Mouse (Mus musculus): ENCODE results near the gene Nol3. TPM values are rescaled to one million over a fixed set of nuclear protein-coding genes. Genes with fewer than 3 reads are reported as not detected.

Gene Nol3
- polyA plus RNA-seq, 1 experiment from 2014 or later = 1.4 TPM

DNA sequence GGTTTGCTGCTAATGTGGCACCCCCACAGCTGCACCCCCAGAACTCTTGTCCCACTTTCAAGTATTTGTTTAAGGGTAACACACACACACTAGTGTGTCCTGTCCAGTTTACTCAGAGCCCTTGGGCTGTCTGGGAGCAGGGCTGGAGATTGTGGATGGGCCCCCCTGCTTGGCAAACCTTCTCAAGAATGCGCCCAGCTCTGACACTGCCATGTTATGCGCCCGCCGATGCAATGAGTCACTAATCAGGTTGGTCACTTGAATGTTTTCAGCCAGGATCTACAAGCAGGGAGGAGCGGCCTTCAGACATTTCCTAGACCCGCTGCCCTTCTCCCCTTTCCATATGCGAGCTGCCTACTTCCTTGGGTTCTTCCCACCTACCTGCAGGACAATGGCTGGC lies 16.5 kb downstream of the Nol3 start:
- Histone ChIP-seq H3K4me1 (peaks cover 28% of the 10 kb centered on the region), H3K9me3 (no peaks in the 10 kb centered on the region), H3K4me2 (no peak overlapping the region), H3K9ac (no peak overlapping the region), H3K27me3 (replicated peaks) (peaks cover 10% of the 10 kb centered on the region), H3K4me3 (replicated peaks) (no peak overlapping the region), H3K36me3 (no peaks in the 10 kb centered on the region), H3K27ac (no peak overlapping the region)
- WGBS = 78% methylated on average over 7 of the region's 7 CpGs
- no peak for ATAC-seq (ENCODE audit: insufficient read depth, low FRiP score, low read depth)

DNA sequence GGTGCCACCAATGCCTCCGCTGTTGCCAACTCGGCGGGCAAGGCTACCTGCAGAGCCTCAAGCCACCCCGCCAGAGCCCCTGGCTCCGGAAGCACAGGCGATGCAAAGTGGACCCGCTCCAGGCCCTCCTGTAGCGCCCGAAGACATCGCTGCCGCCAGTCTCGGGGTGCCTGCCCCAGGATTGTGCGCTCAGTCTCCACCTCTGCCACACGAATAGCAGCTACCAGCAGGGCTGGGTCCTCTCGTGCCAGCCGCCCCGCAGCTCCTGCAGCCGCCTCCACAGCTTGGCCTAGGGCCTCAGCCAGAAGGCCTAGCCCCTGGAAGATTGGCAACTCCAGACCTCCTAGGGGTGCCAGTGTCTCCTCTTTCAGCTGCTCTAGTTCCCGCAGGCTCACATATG lies 17.5 kb downstream of the Nol3 start:
- 70% methylated on average over 19 of the region's 19 CpGs for WGBS
- no peak for ATAC-seq (ENCODE audit: insufficient read depth, low FRiP score, low read depth)
- no peak overlapping the region for H3K9ac ChIP-seq
- H3K27me3 ChIP-seq (replicated peaks) = peaks cover 10% of the 10 kb centered on the region
- no peak overlapping the region for H3K4me2 ChIP-seq
- H3K4me3 ChIP-seq (replicated peaks) = no peak overlapping the region
- H3K4me1 ChIP-seq = peaks cover 27% of the 10 kb centered on the region
- H3K9me3 ChIP-seq = no peaks in the 10 kb centered on the region
- no peaks in the 10 kb centered on the region for H3K36me3 ChIP-seq
- no peak overlapping the region for H3K27ac ChIP-seq

DNA sequence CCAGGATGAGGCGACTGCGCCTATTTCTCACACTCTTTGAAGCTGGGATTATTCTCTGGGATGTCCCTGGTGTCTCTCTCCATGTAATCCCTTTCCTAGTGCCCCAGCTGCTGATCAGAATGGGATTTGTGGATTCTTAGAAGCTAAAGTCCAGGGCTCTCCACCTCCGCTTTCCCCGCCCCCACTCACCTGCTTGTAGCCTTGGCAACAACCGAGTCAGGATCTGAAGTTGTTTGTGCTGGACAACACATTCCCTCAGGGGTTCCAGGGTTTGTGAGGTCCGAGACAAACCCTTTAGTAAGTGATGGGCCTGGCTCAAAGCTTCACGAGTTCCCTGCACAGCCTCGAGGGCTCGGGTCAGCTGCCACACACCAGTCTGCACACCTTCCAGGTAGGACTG lies 18.8 kb downstream of the Nol3 start:
- no peak overlapping the region for H3K27ac ChIP-seq
- H3K27me3 ChIP-seq (replicated peaks) = peaks cover 10% of the 10 kb centered on the region
- peaks cover 30% of the 10 kb centered on the region for H3K4me1 ChIP-seq
- WGBS = 65% methylated on average over 9 of the region's 9 CpGs
- no peak overlapping the region for H3K4me2 ChIP-seq
- H3K4me3 ChIP-seq (replicated peaks) = peak overlapping the region; percentile 6; the same call in 1 of the 2 replicates
- H3K9me3 ChIP-seq = no peaks in the 10 kb centered on the region
- ATAC-seq (ENCODE audit: insufficient read depth, low FRiP score, low read depth) = no peak
- H3K9ac ChIP-seq = no peak overlapping the region
- H3K36me3 ChIP-seq = peaks cover 1% of the 10 kb centered on the region

DNA sequence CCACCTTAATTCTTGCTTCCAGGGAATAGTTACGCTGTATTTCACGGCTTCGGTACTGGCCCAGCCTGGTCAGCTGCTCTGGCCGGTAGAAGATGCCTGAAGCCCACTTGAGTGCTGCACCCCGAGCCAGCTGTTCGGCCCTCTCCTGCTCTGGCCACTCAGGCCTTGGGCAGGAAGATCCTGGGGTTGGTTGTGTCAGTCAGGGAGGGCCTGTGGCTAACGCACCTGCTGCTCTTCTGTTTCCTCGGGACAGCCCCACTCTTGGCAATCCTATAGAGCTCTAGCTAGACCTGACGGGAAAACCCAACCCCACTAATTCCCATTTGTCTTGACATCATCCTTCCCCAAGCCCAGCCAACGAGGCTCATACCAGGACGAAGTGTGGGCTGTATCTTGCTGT lies 19.3 kb downstream of the Nol3 start:
- Histone ChIP-seq H3K4me3 (replicated peaks) (peak overlapping the region; percentile 6; the same call in 1 of the 2 replicates), H3K9ac (no peak overlapping the region), H3K4me2 (peak overlapping the region; percentile 12; the same call in 1 of the 2 replicates), H3K27ac (peak overlapping the region; percentile 11; the same call in 1 of the 2 replicates), H3K4me1 (peaks cover 27% of the 10 kb centered on the region), H3K36me3 (peaks cover 6% of the 10 kb centered on the region), H3K27me3 (replicated peaks) (peaks cover 6% of the 10 kb centered on the region), H3K9me3 (no peaks in the 10 kb centered on the region)
- 68% methylated on average over 11 of the region's 11 CpGs for WGBS
- ATAC-seq (ENCODE audit: insufficient read depth, low FRiP score, low read depth) = no peak

DNA sequence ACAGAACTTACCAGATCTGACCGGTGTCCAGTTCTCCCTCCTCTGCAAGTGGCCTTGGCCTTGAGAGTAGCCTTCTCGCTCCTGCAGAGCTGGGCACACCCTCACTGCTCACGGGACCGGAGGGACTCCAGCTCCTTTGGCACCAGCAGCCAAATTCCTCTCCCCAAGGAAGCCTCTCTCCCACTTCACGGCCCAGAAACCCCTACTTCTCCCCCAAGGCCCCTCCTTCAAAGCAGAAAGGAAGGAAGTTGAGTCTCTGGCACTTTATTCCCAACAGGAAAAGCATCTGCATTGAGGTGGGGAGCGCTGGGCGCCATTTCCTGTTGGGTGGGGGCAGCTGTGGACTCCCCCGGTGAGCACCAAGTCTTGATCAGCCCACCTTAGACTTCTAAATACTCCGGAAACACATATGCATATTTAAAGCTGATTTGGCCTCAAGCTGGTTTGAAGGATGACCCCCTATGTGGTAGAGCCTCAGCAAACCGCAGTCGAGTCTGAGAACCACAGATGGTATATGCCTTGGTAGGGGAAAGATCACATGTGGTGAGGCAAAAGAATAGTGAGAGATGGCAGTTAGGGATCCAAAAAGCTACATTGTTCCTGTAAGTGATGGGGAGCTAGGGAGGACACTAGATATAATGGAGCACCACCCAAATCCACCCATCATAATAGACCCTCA lies 20.1 kb downstream of the Nol3 start, which contains the start of gene Exoc3l:
Exoc3l (minus strand) TSS at position 207 of the 679 bp plus-strand sequence.
- Histone ChIP-seq H3K27ac (peak within 1 kb of the TSS; percentile 11; the same call in 1 of the 2 replicates), H3K9me3 (no peaks in the 10 kb centered on the region), H3K4me3 (replicated peaks) (peak within 1 kb of the TSS; percentile 80), H3K4me1 (peaks cover 20% of the 10 kb centered on the region), H3K36me3 (peaks cover 13% of the 10 kb centered on the region), H3K27me3 (replicated peaks) (no peaks in the 10 kb centered on the region), H3K4me2 (peak within 1 kb of the TSS; percentile 72), H3K9ac (no peak within 1 kb of the TSS)
- ATAC-seq (ENCODE audit: insufficient read depth, low FRiP score, low read depth) = no peak
- WGBS = 54% methylated on average over 11 of the region's 11 CpGs

DNA sequence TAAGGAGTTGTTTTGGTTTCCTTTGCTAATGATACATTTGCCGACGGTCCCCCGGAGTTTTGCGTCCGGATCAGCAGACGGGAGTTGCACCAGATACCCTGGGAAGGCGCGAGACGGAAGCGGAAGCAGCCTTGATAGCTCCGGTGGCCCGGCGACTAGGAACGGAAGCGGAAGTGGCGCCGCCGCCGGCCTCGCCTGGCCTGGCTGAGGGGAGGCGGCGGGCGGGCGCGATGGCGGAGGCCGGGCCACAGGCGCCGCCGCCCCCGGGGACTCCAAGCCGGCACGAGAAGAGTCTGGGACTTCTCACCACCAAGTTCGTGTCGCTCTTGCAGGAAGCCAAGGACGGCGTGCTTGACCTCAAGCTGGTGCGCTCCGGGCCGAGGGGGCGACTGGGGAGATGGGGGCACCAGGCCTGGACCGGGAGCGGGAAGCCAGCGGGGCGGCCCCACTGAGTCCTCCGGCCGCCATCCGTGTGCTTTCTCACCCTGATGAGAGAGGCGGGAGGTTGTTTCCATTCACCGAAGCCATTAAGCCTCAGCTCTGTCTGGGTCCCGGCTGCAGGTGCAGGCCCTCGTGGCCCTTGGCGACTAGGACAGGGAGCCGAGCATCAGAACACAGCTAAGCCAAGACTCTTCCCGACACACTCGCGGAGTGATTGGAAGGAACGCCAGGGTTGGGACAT lies 21.7 kb downstream of the Nol3 start, which contains the start of gene E2f4:
E2f4 (plus strand) TSS at position 153 of the 682 bp plus-strand sequence.
- no peaks in the 10 kb centered on the region for H3K9me3 ChIP-seq
- peak; percentile 86; the same call in 1 of the 2 replicates for ATAC-seq (ENCODE audit: insufficient read depth, low FRiP score, low read depth)
- peak within 1 kb of the TSS; percentile 80 for H3K4me3 ChIP-seq (replicated peaks)
- H3K4me1 ChIP-seq = peaks cover 20% of the 10 kb centered on the region
- H3K27ac ChIP-seq = peak within 1 kb of the TSS; percentile 49
- WGBS = under 1% methylated on average over 58 of the region's 58 CpGs
- H3K27me3 ChIP-seq (replicated peaks) = no peaks in the 10 kb centered on the region
- peak within 1 kb of the TSS; percentile 83 for H3K9ac ChIP-seq
- peaks cover 21% of the 10 kb centered on the region for H3K36me3 ChIP-seq
- H3K4me2 ChIP-seq = peak within 1 kb of the TSS; percentile 72

DNA sequence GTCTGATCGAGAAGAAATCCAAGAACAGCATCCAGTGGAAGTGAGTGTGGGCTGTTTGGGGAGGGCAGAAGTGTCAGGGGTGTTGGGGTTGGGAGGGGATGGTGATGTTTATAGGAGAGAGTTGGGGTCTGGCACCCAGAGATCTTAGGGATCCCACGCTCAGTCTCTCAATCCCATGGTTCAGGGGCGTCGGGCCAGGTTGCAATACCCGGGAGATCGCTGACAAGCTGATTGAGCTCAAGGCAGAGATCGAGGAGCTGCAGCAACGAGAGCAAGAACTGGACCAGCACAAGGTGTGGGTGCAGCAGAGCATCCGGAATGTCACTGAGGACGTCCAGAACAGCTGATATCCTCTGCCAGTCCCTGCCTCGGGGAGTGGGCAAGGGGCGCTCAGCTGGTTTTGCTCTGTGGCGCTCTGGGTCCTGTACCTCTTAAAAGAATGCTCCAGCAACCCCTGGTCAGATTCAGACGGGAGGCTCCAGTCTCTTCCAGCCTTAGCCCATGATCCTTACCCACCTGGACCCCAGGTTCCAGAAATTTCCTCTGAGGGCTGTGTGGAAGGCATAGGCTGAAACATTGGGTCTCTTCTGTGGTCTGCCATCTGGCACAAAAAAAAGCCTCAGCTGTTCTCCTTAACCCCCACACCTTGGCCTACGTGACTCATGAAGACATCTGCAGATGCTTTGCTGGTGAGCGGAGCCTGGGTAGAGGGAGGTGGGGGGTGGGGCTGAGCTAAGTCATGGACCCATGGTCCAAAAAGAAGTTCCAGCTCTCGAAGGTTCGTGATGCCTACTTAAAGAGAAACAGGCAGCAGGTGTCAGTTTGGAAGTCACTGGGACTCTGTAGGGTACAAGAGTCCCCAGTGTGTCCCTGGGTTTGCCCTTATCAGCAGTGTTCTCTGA lies 22.7 kb downstream of the Nol3 start:
- Histone ChIP-seq H3K27me3 (replicated peaks) (no peaks in the 10 kb centered on the region), H3K9ac (peak overlapping the region; percentile 83), H3K4me1 (peaks cover 20% of the 10 kb centered on the region), H3K4me2 (peak overlapping the region; percentile 72), H3K4me3 (replicated peaks) (peak overlapping the region; percentile 80), H3K27ac (no peak overlapping the region), H3K9me3 (no peaks in the 10 kb centered on the region), H3K36me3 (peaks cover 26% of the 10 kb centered on the region)
- no peak for ATAC-seq (ENCODE audit: insufficient read depth, low FRiP score, low read depth)
- WGBS = 52% methylated on average over 18 of the region's 18 CpGs

DNA sequence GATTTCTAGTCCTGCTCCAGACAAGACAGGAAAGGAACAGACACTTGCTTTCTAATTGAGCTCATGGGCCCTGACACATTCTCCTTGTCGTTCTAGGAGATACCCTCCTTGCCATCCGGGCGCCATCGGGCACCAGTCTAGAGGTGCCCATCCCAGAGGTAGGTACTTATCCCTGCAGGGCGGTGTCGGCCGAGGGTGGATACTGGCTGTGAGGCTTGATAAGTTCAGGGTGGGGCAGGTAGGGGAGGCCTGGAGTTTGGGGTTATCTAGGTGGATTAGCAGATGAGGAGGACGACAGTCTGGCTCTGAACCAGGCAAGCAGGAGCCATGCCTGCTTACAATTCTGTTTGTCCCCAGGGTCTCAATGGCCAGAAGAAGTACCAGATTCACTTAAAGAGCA lies 24.0 kb downstream of the Nol3 start:
- ATAC-seq (ENCODE audit: insufficient read depth, low FRiP score, low read depth) = peak; percentile 87; the same call in 1 of the 2 replicates
- Histone ChIP-seq H3K36me3 (peaks cover 30% of the 10 kb centered on the region), H3K4me3 (replicated peaks) (no peak overlapping the region), H3K9me3 (no peaks in the 10 kb centered on the region), H3K27ac (no peak overlapping the region), H3K4me1 (peaks cover 30% of the 10 kb centered on the region), H3K27me3 (replicated peaks) (no peaks in the 10 kb centered on the region), H3K4me2 (no peak overlapping the region), H3K9ac (no peak overlapping the region)
- 85% methylated on average over 8 of the region's 8 CpGs for WGBS

DNA sequence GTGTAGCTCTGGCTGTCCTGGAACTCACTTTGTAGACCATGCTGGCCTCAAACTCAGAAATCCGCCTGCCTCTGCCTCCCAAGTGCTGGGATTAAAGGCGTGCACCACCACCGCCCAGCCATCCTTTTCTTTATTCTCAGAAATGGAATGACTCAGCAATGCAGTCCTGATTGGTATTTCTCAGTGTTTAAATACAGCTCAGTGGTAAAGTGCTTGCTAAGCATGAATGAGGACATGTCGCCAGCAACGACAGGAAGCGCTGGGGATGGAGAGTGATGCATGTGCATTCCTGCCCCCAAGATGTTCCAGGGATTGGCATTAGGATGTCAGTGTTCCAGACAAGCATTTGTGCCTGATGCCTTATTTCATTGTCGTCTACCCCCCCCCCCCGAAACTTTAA lies 27.5 kb downstream of the Nol3 start:
- no peak for ATAC-seq (ENCODE audit: insufficient read depth, low FRiP score, low read depth)
- Histone ChIP-seq H3K4me1 (peaks cover 29% of the 10 kb centered on the region), H3K27ac (no peak overlapping the region), H3K9me3 (no peaks in the 10 kb centered on the region), H3K4me2 (no peak overlapping the region), H3K9ac (no peak overlapping the region), H3K36me3 (peaks cover 33% of the 10 kb centered on the region), H3K4me3 (replicated peaks) (no peak overlapping the region), H3K27me3 (replicated peaks) (no peaks in the 10 kb centered on the region)
- 82% methylated on average over 8 of the region's 8 CpGs for WGBS

DNA sequence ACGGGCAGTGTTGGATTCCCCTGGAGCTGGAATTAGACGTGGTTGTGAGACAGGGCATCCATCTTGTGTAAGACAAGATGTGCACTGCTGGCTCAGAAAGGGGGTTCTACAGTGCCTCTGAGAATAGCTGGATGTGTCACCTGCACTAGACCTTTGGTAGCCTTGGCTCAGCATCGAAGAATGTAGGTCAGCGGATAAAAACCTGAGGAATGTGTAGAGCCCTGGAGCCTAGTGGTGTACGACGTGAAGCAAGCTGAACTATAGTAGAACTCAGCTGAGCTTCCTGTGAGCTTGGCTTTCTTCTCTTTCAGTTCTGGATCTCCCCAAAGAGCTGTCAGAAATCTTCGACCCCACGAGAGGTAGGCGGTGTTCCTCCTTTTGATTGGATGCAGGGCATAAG lies 27.9 kb downstream of the Nol3 start:
- H3K4me3 ChIP-seq (replicated peaks) = no peak overlapping the region
- peaks cover 24% of the 10 kb centered on the region for H3K4me1 ChIP-seq
- H3K27me3 ChIP-seq (replicated peaks) = no peaks in the 10 kb centered on the region
- H3K36me3 ChIP-seq = peaks cover 37% of the 10 kb centered on the region
- ATAC-seq (ENCODE audit: insufficient read depth, low FRiP score, low read depth) = no peak
- 0 out of 2 replicates have a peak overlapping the region, but pooled peaks have one; percentile 89 for H3K27ac ChIP-seq
- H3K4me2 ChIP-seq = no peak overlapping the region
- no peak overlapping the region for H3K9ac ChIP-seq
- no peaks in the 10 kb centered on the region for H3K9me3 ChIP-seq
- WGBS = 75% methylated on average over 9 of the region's 9 CpGs

DNA sequence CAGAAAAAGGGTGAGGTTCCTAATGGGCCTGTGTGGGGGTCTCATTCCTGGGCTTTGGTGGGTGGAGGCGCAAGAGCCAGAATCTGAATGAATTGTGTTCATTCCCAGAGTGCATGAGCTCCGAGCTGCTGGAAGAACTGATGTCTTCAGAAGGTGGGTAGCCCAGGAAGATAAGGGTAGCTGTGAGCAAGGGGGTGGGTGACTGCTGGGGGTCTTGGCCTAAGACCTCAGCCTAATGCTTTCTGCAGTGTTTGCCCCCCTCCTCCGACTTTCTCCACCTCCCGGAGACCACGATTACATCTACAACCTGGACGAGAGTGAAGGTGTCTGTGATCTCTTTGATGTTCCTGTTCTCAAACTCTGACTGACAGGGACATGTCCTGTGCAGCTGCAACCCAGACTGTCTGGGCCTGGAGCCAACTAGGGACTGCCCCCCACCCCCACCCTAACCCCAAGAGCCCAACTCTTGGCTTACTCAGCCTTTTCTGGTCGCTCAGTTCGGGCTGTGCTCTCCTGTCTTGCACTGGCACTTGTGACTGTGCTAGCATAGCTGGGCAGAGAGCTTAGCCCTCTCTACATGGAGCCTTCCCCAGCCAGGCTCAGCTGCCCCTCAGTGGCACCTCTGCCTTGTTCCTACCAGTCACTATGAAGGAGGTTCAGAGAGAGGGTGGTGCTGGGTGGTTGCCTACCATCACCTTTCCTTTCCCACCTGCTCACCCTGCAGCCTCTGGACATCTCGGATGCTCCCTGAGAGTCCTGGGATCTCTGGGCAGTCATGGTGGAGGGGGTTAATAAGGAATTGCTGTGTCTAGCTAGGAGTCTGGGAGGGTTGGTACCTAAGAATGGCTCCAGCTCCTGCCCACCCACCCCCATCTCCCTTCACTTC lies 28.6 kb downstream of the Nol3 start:
- no peak overlapping the region for H3K4me3 ChIP-seq (replicated peaks)
- 58% methylated on average over 9 of the region's 9 CpGs for WGBS
- peaks cover 39% of the 10 kb centered on the region for H3K36me3 ChIP-seq
- ATAC-seq (ENCODE audit: insufficient read depth, low FRiP score, low read depth) = no peak
- H3K27me3 ChIP-seq (replicated peaks) = no peaks in the 10 kb centered on the region
- no peaks in the 10 kb centered on the region for H3K9me3 ChIP-seq
- peak overlapping the region; percentile 89; the same call in 1 of the 2 replicates for H3K27ac ChIP-seq
- peaks cover 21% of the 10 kb centered on the region for H3K4me1 ChIP-seq
- no peak overlapping the region for H3K4me2 ChIP-seq
- no peak overlapping the region for H3K9ac ChIP-seq

Measured in stomach, embryonic 15.5 days (tissue).